Mouse (Mus musculus) layer of hippocampus, postnatal 10 days (tissue): Measurements from ENCODE around the gene Gse1. TPM values are rescaled to one million over a fixed set of nuclear protein-coding genes. Genes with fewer than 3 reads are reported as not detected.

Experiments used
- DNase-seq, 2 experiments: peaks; one replicate each; pipeline ENCODE4 v3.0.0; 2021; ENCODE audit warnings: low spot score in 2 of 2
- total RNA-seq, 2 experiments: library from RNA; stranded (reverse); gene quantifications; 2 replicates each; pipeline ENCODE4 v1.2.3; 2021

The Gse1 gene
- total RNA-seq, 2 experiments from 2014 or later: 65.0 to 79.3 TPM

DNA sequence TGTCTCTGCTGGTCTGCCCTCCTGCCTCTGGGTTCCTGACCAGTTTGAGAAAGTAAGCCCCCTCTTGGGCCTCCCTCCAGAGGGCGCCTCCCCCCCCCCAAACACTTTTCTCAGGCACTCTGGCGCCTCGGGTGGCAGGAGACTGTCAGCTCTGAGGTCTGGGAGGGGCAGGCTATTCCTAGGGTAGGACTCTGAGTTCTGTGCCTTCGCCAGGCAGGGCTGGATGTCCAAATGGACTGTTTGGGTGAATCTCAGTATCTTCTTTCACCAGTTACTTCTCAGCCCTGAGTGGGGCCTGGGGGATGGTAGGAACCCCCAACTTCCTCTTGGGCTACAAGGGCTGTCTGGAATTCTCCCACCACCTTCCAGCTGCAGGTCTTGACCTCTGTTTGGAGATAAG lies 16.9 kb upstream of the Gse1 start:
- no peak for DNase-seq

DNA sequence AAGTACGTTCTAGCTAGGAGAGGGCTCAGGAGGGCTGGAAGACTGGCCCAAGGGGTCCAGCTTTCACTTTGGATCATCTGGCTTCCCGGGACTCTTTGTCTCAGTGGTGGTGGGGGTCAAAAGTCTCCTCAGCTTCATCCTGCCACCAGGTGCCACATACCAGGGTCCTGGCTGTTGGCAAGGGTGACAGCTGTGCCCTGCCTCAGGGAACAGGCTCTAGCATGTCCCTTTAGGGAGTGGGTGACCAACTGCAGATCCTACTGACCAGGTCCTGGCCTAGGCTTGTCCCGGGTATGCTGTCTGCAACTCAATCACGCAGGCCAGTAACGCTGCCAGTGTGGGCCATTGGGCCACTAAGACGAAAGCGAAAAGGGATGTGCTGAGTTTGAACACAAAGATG lies 15.7 kb upstream of the Gse1 start:
- no peak for DNase-seq

DNA sequence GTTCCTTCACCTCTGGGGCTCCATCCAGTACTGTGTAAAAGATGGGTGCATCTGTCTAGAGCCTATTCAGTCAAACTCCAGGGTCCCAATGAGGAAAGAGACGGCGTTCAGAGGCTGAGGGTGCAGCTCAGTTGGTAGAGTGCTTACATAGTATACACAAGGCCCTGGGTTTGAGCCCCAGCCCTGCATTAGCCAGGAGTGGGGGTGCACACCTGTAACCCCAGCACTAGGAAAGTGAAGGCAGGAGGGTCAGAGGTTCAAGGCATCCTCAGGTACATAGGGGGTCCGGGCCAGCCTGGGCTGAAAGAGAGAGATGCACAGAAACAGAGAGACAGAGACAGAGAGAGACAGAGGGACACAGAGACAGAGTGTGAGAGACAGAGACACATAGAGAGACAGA lies 15.0 kb upstream of the Gse1 start:
- no peak for DNase-seq

DNA sequence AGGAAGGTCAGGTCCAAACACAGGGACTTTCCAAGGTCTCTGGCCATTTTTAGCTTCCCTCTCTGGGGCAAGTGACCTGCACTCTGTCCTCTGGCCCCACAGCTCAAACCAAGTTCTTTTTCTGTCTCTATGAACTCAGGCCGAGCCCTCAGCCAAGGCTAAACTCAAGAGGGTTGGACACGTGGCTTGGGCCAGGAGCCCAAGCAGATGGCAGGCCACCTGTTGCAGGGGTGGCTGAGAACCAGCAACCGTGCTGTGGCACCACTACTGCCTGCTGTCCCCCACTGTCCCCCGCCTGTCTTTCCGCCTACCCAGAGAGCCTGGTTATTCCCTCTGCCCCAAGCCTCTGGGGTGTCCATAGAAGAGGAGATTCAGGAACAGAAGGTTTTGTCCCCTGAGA lies 14.3 kb upstream of the Gse1 start:
- peak; percentile 58 to 63 for DNase-seq

DNA sequence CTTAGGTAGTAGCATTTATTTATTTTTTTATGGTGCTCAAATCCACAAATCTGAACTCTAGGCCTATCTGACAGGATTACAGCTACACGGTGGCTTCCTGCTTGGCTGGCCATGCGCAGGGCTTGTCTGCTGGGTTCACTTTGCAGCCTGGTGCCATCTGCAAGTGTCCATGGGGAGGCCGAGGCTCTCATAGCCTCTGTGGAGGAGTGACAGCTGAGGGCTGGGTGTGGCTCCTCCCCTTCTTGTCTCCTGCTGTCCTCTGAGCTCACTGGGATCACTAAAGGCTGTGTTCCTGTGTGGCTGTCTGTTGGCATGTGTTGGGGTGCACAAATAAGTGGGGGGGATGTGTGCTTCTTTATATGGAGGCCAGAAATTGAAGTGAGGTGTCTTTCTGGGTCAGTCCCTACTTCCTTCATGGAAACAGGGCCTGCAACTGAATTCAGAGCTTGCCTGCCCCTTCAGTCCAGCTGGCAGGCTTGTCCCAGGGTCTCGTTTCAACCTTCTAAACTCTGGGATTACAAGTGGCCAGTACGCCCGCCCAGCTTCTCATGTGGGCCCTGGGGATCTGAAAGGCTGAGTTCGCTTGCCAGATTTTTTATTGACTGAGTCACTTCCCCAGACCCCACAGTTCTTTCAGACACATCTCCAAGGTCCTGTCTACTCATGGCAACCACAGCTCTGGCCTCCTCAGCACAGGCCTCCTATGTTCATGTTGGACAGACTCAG lies 12.7 kb upstream of the Gse1 start:
- DNase-seq: no peak

DNA sequence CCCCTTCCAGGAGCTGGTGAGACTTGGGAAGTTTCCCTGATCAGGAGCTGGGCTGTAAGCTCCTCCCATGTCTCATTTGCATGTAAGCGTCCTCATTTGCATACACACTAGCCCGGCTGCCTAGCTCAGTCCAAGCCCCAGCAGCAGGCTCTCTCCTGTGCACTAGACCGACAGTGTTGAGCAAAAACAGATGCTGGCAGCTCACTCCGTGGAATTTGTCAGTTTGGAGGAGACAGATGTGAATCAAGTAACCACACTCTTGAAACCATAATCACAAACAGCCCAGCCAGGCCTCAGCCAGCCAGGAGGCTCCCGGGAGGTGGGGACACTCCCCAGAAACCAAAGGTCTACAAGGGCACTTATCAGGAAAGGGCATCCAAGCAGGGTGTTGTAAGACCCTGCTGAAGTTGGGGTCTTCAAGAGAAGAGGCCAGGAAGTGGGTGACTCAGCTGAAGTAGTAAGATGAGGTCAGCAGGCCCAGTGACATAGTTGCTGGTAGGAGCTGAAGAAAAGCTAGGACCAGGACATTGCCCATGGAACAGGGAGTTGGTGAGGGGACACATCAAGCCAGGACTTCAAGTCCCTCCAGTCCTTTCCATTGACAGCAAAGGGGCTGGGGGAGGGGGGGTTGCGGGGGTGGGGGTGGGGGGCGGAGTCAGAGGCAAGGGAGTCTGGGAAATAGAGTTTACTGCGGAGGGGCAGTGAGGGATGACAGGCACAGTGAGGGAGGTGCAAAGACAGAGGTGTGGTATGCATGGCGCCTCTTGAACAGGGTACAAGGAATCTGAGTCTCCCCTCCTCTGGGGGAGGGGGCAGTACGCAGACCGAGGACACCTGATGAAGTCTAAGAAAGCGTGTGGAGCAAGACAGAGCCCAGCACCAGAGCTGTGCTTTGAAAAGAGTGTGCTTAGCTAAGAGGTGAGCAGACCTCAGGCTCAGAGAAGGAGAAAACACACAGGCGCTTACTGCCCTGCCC lies 11.1 kb upstream of the Gse1 start:
- no peak for DNase-seq

DNA sequence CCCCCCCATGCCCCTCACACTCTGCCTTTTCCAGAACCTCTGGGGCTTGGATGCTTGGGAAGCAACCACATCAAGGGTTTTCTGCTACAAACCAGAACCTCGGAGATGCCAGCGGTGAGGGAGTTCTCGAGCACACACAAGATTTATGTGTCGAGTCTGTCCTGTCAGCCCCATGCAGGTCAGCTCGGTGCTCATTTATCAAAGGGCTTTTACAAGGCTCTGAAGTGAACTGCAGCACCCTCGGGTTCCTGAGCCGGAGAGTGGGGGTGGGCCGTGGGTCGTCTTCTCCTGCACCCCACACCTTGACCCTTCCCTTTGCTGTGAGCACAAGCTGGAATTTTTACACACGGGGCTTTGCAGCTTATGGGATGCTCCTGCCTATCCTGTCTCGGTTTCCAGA lies 5.7 kb upstream of the Gse1 start:
- DNase-seq: no peak

DNA sequence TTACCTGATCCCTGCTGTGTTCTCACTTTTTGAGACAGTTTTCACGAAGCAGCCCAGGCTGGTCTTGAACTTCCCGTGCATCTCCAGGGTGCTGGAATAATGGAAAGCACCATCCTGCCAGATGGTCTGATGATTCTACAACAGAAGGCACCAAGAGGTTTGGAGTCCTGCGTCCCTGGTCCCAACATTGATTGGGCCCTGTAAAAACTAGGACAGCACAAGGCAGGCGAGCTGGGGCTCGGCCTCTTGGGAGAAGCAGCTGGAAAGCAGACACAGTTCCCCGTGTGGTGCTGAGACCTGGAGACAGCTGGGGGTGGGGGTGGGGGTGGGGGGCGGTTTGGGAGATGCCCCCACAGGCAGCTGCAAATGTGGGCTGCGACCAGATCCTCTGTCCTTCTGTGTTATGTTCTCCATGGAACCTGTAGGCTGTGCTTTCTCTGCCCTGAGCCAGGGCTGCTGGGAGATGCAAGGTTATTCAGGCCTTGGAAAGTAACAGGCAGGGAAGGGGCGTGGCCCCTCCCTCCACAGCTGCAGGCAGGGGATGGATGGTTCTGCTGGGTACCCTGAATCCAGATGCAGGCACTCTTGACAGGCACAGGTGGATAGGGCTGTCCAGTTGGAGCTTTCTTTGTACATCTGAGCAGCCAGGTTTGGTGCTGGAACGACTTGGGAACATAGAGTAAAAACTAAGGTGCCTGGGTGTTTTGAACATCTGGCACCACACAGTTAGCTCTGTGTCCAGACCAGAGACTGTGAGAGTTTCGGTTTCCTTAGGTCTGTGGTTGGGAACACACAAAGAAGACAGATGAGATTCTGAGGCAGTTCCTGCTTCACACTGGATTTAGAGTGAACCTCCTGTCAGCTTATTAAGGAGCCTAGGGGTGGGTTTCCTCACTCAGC lies 3.5 kb upstream of the Gse1 start:
- DNase-seq: no peak

DNA sequence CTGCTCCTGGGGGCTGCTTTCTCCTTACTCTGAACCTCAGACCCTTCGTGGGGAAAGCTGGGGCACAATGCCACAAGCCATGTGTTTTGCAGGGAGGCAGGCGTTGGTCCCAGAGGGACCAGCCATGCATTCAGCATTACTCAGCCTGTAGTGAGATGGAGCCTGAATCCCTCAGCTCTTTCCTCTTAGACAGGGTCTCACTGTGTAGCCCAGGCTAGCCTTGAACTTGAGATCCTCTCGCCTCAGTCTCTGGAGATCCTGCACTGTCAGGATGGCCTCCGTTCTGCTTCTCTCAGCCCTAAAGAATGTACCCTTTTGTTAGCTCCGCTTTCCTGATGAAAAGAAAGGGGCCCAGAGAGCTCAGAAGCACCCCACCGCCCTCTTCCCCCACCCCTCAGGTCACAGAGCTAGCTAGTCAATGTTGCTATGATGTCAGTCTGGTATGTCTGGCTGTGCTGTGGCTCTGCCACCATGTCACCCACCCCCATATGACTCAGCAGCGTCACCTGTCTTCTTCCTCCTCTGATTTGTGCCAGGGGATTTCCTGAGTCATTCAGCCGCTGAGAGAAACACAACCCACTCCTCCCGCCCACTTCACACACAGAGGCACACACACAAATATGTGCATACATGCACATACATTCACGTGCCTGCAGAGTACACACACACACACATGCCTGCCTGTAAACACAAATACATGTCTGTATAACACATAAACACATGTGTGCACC lies 2.7 kb upstream of the Gse1 start:
- DNase-seq: no peak

DNA sequence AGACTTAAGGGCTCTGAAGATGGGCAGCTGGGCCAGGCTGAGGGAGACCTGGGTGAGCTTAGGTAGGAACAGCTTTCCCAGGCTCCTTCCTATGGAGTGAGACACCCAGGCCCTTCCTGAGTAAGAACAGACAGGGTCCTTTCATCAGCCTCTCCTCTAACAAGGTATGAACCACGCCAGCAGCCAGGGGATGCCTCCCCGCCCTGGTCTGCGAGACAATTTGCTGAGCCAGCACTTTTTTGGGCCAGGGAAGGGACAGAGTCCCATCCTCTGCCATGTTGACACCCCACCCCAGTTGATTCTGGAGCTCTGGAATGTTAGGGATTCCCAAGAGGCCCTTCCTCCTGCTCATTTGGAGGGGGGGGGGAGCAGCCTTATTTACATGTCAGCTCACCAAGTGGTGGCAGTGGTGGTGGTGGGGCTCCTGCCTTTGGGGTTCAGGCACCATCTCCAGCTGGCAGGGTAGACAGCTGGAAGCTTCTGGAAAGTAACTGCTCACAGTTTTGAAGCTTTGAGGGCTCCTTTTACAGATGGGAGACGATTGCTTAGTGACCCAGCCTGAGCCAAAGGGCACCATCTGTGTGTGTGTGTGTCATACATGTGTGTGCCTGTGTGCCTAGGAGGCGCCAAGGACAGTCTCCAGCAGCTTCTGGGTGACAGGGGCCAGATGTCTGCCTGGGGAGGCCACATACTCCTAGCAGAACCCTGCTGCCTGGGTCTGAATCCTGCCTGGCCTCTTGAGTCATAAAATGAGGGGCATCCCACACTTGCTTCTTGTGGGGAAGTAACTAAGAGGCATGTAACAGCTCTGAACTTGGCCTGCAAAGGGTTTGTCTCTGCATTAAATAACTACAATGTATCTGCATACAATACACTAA lies 1.3 kb upstream of the Gse1 start:
- DNase-seq: no peak

DNA sequence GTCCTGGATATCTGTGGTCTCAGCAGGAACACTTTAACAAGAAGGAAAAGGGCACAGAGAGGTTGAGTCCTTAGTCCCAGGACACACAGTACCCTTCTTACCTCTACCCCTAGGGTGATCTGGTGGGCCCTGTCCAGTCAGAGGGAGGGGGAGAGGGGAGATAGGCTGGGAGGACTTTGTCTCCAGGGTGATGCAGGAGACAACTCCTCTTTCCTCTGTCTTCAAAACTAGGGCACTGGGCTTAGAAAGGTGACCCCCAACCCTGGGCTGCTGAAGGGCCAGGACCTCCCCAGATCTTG lies 729 bp upstream of the Gse1 start:
- no peak for DNase-seq

DNA sequence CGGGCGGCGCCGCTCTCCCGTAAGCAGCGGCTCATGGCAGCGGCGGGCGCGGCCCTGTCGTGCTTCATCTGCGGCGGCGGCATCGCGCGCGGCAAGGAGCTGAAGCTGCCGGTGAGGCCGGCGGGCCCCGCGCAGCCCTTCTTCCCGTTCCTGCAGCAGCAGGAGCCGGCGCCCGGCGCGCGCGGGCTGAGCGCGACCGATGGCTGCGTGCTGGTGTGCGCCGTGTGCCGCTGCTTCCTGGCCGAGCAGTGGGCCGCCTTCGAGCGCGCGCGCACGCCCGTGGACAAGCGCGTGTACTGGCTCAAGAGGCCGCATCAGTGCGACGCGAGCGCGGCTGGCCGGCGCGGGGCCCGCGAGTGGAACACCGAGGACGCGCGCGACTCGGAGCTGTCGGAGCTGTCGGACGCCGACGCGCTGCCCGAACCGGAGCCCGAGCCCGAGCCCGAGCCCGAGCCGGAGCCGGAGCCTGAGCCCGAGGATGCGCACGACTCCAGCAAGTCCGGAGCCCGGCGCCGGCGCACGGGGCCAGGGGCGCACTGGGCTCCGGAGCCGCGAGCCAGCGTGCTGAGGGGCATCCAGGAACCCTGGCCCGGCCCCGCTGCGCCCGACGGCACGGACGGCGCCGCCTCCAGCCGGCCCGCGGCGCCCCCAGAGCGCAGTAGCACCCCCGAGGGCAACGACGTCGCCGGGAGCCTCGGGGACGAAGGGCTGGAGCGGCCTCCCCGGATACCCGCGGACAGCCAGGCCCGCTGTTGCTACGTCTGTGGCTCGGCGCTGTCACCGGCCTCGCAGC lies 721 bp downstream of the Gse1 start:
- DNase-seq: no peak

DNA sequence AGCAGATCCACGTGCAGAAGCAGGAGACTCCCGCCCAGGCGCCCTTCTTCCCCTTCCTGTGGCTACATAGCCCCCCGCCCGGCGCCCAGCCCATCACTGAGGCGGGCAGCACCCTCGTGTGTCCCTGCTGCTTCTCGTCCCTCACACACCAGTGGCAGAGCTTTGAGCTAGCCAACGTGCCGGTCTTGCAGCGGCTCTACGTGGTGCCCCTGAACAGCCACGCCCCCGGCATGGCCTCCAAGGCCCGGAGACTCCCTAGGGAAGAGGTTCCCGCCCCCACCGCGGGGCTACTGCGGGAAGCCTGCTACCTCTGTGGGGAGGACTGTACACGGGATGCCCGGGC lies 1.3 kb downstream of the Gse1 start:
- no peak for DNase-seq

DNA sequence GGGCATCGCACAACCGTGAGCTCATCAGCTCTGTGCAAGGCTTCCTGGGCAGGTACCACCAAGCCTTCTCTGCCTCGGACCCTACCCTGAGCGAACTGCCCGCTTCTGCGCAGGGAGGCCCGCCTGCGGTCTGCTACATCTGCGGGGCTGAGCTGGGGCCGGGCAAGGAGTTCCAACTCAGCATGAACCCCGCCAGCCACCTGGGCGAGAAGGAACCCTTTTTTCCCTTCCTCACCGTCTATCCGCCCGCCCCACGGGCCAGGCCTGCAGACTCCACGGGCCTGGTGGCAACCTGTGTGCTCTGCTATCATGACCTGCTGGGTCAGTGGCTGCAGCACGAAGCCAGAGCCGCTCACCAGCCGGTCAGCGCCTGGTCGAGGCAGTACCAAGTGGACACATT lies 1.8 kb downstream of the Gse1 start:
- no peak for DNase-seq

DNA sequence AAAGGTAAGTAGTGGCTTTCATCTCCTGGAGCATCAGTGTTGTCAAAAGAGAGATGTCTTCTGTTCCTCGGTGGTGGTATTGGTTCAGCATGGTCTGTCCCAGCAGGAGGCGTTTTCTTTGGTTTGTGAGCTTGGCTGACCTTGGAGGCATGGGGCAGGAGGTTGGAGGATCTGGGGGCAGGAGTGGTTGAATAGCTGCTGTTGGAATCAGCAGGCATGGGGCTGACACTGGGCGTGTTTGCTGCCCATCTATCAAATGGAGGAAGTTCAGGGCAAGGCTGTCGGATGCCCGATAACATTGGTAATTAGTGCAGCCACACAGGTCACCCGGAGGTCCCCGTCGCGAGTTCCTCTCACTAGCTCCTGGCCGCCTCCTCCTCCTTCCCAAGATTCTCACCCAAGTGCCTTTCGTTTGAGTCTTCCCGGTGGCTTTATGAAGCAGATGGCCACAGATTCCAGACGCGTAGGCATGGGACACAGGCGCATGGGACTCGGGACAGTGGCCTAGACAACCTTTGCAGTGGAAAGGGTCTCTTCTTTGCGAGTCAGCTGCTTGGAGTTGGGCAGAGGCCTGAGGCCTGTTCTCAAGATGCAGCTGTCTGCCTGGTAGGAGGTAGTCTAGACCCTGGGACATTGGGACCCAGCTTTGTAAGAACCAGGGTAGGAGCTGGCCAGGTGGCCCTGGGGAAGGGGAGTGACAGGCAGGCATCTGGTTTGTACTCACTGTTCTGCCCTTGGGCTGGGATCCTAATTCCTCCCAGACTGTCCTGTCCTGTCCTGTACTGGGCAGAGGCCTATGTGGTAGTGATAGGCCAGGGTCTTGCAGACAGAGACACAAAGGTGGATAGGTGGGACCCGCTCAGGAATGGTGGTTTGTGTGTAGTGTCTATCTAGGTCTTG lies 2.7 kb downstream of the Gse1 start:
- DNase-seq: no peak

DNA sequence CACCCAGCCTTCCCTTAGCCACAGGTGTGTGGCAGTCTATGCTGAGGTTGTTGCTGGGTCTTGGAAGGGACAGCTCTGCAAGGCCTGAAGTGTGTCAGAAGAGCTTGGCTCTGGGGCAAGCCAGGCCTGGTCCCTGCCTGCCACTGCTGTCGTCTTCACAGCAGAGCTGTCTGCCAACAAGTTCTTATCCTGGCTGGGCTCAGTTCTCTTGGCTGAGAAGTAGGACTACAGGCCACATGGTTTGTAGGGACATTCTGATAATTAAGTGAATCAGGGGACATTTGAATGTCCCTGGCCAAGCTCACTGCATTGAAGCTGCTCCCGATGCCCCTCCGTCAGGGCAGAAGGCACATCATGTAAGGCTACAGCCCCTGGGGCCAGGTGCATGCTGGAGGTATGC lies 3.6 kb downstream of the Gse1 start:
- no peak for DNase-seq

DNA sequence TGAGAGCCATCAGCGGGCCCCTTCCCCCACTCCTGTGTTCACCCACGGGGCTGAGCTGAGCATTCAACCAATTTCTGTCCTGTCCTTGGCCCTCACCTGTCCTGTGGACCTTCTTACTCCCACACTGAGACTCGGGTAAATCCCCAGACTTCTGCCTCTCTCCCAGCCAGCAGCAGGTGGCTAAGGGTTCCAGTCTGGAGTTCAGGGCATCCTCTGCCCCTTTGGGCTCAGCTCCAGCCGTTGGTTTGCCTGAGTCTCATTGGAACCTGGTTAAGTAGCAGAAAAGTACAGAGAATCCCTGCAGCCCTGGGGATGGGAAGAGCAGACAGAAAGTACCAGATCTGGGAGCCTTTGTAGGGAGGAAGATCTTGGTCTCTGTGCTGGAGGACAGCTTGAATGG lies 4.1 kb downstream of the Gse1 start:
- no peak for DNase-seq

DNA sequence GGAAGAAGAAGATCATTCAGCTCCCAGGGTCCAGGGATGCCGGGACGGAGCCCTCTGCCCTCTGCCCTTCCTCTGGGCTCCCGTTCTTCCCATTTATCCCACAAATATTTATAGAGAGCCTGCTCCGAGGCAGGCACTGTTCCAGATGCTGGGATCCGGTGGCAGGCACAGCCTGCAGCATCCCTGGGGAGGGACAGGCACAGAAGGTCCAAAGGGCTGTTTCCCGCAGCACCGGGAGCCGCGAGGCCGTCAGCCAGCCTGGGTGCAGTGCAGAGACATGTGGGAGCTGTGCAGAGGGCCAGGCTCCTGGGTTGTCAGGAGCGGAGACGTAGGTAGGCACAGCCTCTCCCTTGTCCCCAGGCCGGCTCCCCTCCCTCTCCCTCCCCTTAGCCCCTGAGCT lies 4.7 kb downstream of the Gse1 start:
- DNase-seq: no peak
